Mouse (Mus musculus): ENCODE measurements around the gene Mbnl2.

- TF ChIP-seq CTCF (IDR thresholded peaks at IDR 0.05; ENCODE audit: extremely low read depth, insufficient read length, insufficient replicate concordance, low read depth, low read length) (no peak), POLR2A (IDR thresholded peaks at IDR 0.05; ENCODE audit: low read depth, low read length) (no peak)
Measured at GRCm38 (mm10) chr14:120267130-120267529, 8.3 kb upstream of the Mbnl2 start.

Measured in small intestine, adult 2 months (tissue).